Mouse (Mus musculus) telencephalon, adult 2 months (tissue): ENCODE data around the gene Cd200r4.
"Not testable (repeated sequence)": the region's sequence is repeated elsewhere in the genome, so short reads cannot be mapped to it uniquely, and the experiment has no call there.

Source experiments
- DNase-seq: peaks from one replicate; pipeline ENCODE4 v3.0.0-alpha.2; 2011; ENCODE audit warnings: low read depth, low spot score

Gene Cd200r4

GRCm38 (mm10) chr16:44811544-44811943, at the start of gene Cd200r4:
Gene Cd200r4, plus strand, starts transcription at chr16:44811733.
- no peak for DNase-seq

GRCm38 (mm10) chr16:44761811-44762210, 49.7 kb upstream of the Cd200r4 start:
- no peak for DNase-seq

- no peak for DNase-seq
Measured at GRCm38 (mm10) chr16:44765555-44766319, 45.8 kb upstream of the Cd200r4 start, which contains the start of gene Cd200r1. Gene Cd200r1, plus strand, starts transcription at chr16:44765736.

- peak; percentile 24 for DNase-seq
Measured at GRCm38 (mm10) chr16:44766320-44766892, 45.1 kb upstream of the Cd200r4 start.

- DNase-seq: no peak
Measured at GRCm38 (mm10) chr16:44767506-44767905, 44.0 kb upstream of the Cd200r4 start.

GRCm38 (mm10) chr16:44767967-44768366, 43.6 kb upstream of the Cd200r4 start:
- DNase-seq: peak; percentile 34

GRCm38 (mm10) chr16:44772577-44772976, 39.0 kb upstream of the Cd200r4 start:
- DNase-seq: no peak

- no peak for DNase-seq
Measured at GRCm38 (mm10) chr16:44773673-44774072, 37.9 kb upstream of the Cd200r4 start.

GRCm38 (mm10) chr16:44774201-44774600, 37.3 kb upstream of the Cd200r4 start:
- DNase-seq: no peak

- DNase-seq: peak; percentile 28
Measured at GRCm38 (mm10) chr16:44778538-44779147, 32.9 kb upstream of the Cd200r4 start.

GRCm38 (mm10) chr16:44779494-44779893, 32.0 kb upstream of the Cd200r4 start:
- DNase-seq: no peak

GRCm38 (mm10) chr16:44780751-44781150, 30.8 kb upstream of the Cd200r4 start:
- no peak for DNase-seq

GRCm38 (mm10) chr16:44786934-44787333, 24.6 kb upstream of the Cd200r4 start:
- DNase-seq: no peak

- DNase-seq: no peak
Measured at GRCm38 (mm10) chr16:44794416-44794815, 17.1 kb upstream of the Cd200r4 start.

GRCm38 (mm10) chr16:44805976-44806375, 5.6 kb upstream of the Cd200r4 start:
- DNase-seq: no peak

GRCm38 (mm10) chr16:44810223-44810622, 1.3 kb upstream of the Cd200r4 start:
- not testable (repeated sequence) for DNase-seq

- no peak for DNase-seq
Measured at GRCm38 (mm10) chr16:44812468-44813065, 1.0 kb downstream of the Cd200r4 start.

GRCm38 (mm10) chr16:44818010-44818409, 6.5 kb downstream of the Cd200r4 start:
- no peak for DNase-seq

GRCm38 (mm10) chr16:44820545-44820944, 9.0 kb downstream of the Cd200r4 start:
- no peak for DNase-seq

GRCm38 (mm10) chr16:44832286-44832685, 20.8 kb downstream of the Cd200r4 start:
- no peak for DNase-seq

- peak; percentile 6 for DNase-seq
Measured at GRCm38 (mm10) chr16:44833189-44833588, 21.7 kb downstream of the Cd200r4 start.

- DNase-seq: no peak
Measured at GRCm38 (mm10) chr16:44866797-44867196, 55.3 kb downstream of the Cd200r4 start, which contains the start of gene Cd200r2. Gene Cd200r2, plus strand, starts transcription at chr16:44867097.
